Mouse (Mus musculus) left cerebral cortex, postnatal 14 days (tissue): Measurements from ENCODE around the gene Gtf2a1. TPM values are rescaled to one million over a fixed set of nuclear protein-coding genes. Genes with fewer than 3 reads are reported as not detected.

ENCODE experiments used
- total RNA-seq, 2 experiments: library from RNA; stranded (reverse); gene quantifications; 2 replicates each; pipeline ENCODE4 v1.2.3; 2021

The Gtf2a1 gene
- total RNA-seq, 2 experiments from 2014 or later, result 44.4 to 51.5 TPM

Other genes starting within 250 kb of the Gtf2a1 start
- gene Cep128, start 206.1 kb downstream of the Gtf2a1 start, total RNA-seq, result 10 to 100 TPM in 1 of 2 experiments, 1 to 10 TPM in 1; 6.9 to 14.4 TPM
- gene Tshr, start 205.9 kb downstream of the Gtf2a1 start, total RNA-seq, result 1 to 10 TPM in 1 of 2 experiments, under 1 TPM in 1; 0.48 to 1.3 TPM
- gene Ston2, start 197.9 kb upstream of the Gtf2a1 start, total RNA-seq, result 10 to 100 TPM; 16.7 to 17.6 TPM